In genomic region chr2:93644234-93644633, GRCm38 (mm10) we compare ENCODE assay signal across 21 mouse cellular contexts. TPM values are rescaled to one million over a fixed set of nuclear protein-coding genes. Genes with fewer than 3 reads are reported as not detected.
A peak's percentile ranks its signal among the peaks of the same experiment; 100 is the strongest.
DNase-seq lines count a peak whose midpoint lies in the region; ATAC-seq and TF ChIP-seq lines count a peak whose summit lies in the region.
"Had no signal": no experiment of that assay in that cellular context is flagged by ENCODE, and none has a peak within 500 bp of the region (broad histone marks: within the 10 kb centered on the region; RNA-seq: fewer than 3 reads in every experiment).

No protein-coding gene starts in this region.

- H3K27ac ChIP-seq in forebrain, embryonic 11.5 days (ENCODE audit: low read depth, low read length): no peak overlapping the region
- no peak overlapping the region for H3K27ac ChIP-seq in forebrain, embryonic 15.5 days (replicated peaks)
- H3K27ac ChIP-seq in midbrain, embryonic 11.5 days (ENCODE audit: low read depth, low read length): no peak overlapping the region
- no peak overlapping the region for H3K27ac ChIP-seq in midbrain, postnatal 0 days (ENCODE audit: low read depth, low read length)
- H3K27ac ChIP-seq in embryonic facial prominence, embryonic 15.5 days (replicated peaks): peak overlapping the region; percentile 98
- H3K27ac ChIP-seq in limb, embryonic 14.5 days (replicated peaks; ENCODE audit: low read depth, low read length): no peak overlapping the region
- H3K27ac ChIP-seq in kidney, embryonic 15.5 days: no peak overlapping the region
- H3K27ac ChIP-seq: hindbrain, embryonic 15.5 days; intestine, embryonic 15.5 days; liver, embryonic 13.5 days had no signal

- TF ChIP-seq POLR2A in limb, embryonic 14.5 days (IDR thresholded peaks at IDR 0.05; ENCODE audit: borderline replicate concordance, extremely low read depth, insufficient read depth, insufficient read length): no peak

- H3K4me2 ChIP-seq in forebrain, embryonic 11.5 days (ENCODE audit: low read depth, low read length, severe bottlenecking): peak overlapping the region; percentile 19; the same call in 1 of the 2 replicates
- H3K4me2 ChIP-seq in forebrain, embryonic 15.5 days (replicated peaks): no peak overlapping the region
- no peak overlapping the region for H3K4me2 ChIP-seq in midbrain, embryonic 11.5 days
- H3K4me2 ChIP-seq in midbrain, postnatal 0 days (ENCODE audit: low read depth, low read length, poor library complexity, severe bottlenecking): no peak overlapping the region
- H3K4me2 ChIP-seq in embryonic facial prominence, embryonic 15.5 days (replicated peaks): peak overlapping the region; percentile 53
- 0 out of 2 replicates have a peak overlapping the region, but pooled peaks have one; percentile 8 for H3K4me2 ChIP-seq in limb, embryonic 14.5 days (replicated peaks; ENCODE audit: low read depth, low read length, severe bottlenecking)
- no peak overlapping the region for H3K4me2 ChIP-seq in kidney, embryonic 15.5 days
- H3K4me2 ChIP-seq: liver, embryonic 13.5 days had no signal

- no peaks in the 10 kb centered on the region for H3K36me3 ChIP-seq in forebrain, embryonic 11.5 days (ENCODE audit: control insufficient read depth, insufficient read depth, low read length)
- no peaks in the 10 kb centered on the region for H3K36me3 ChIP-seq in forebrain, embryonic 15.5 days
- H3K36me3 ChIP-seq in midbrain, embryonic 11.5 days (ENCODE audit: control insufficient read depth, insufficient read depth, low read length): no peaks in the 10 kb centered on the region
- H3K36me3 ChIP-seq in midbrain, postnatal 0 days (ENCODE audit: insufficient read depth, low read length): no peaks in the 10 kb centered on the region
- no peaks in the 10 kb centered on the region for H3K36me3 ChIP-seq in embryonic facial prominence, embryonic 15.5 days
- no peaks in the 10 kb centered on the region for H3K36me3 ChIP-seq in limb, embryonic 14.5 days (ENCODE audit: control insufficient read depth, insufficient read depth, low read length)
- no peaks in the 10 kb centered on the region for H3K36me3 ChIP-seq in kidney, embryonic 15.5 days
- H3K36me3 ChIP-seq: hindbrain, embryonic 15.5 days; intestine, embryonic 15.5 days; liver, embryonic 13.5 days had no signal

- H3K27me3 ChIP-seq in forebrain, embryonic 11.5 days (ENCODE audit: control insufficient read depth, insufficient read depth, low read length): peaks cover 97% of the 10 kb centered on the region
- H3K27me3 ChIP-seq in forebrain, embryonic 15.5 days: peaks cover 81% of the 10 kb centered on the region
- H3K27me3 ChIP-seq in midbrain, embryonic 11.5 days (ENCODE audit: control insufficient read depth, insufficient read depth, low read length): peaks cover 100% of the 10 kb centered on the region
- H3K27me3 ChIP-seq in midbrain, postnatal 0 days (ENCODE audit: insufficient read depth, low read length): peaks cover 78% of the 10 kb centered on the region
- peaks cover 78% of the 10 kb centered on the region for H3K27me3 ChIP-seq in embryonic facial prominence, embryonic 15.5 days
- peaks cover 86% of the 10 kb centered on the region for H3K27me3 ChIP-seq in limb, embryonic 14.5 days (ENCODE audit: control insufficient read depth, insufficient read depth, low read length)
- H3K27me3 ChIP-seq in kidney, embryonic 15.5 days: peaks cover 100% of the 10 kb centered on the region

- ATAC-seq in forebrain, embryonic 11.5 days (replicated peaks; ENCODE audit: low FRiP score): no peak
- ATAC-seq in forebrain, embryonic 15.5 days (replicated peaks): no peak
- ATAC-seq in midbrain, embryonic 11.5 days (ENCODE audit: low FRiP score): no peak
- no peak for ATAC-seq in midbrain, postnatal 0 days (ENCODE audit: low FRiP score)
- ATAC-seq in embryonic facial prominence, embryonic 15.5 days (ENCODE audit: insufficient number of reproducible peaks, low FRiP score, low TSS enrichment, low read depth): no peak
- no peak for ATAC-seq in limb, embryonic 14.5 days (ENCODE audit: low FRiP score, low read depth)
- no peak for ATAC-seq in kidney, embryonic 15.5 days (replicated peaks; ENCODE audit: low FRiP score)
- ATAC-seq in megakaryocyte, adult 5-6 weeks (ENCODE audit: poor library complexity, severe bottlenecking): no peak
- ATAC-seq: intestine, embryonic 15.5 days had no signal

- peak overlapping the region; percentile 62 for H3K9ac ChIP-seq in forebrain, embryonic 11.5 days (ENCODE audit: low read length)
- H3K9ac ChIP-seq in forebrain, embryonic 15.5 days (replicated peaks): no peak overlapping the region
- no peak overlapping the region for H3K9ac ChIP-seq in midbrain, embryonic 11.5 days (ENCODE audit: low read length)
- no peak overlapping the region for H3K9ac ChIP-seq in midbrain, postnatal 0 days (replicated peaks; ENCODE audit: low read length, poor library complexity, severe bottlenecking)
- H3K9ac ChIP-seq in embryonic facial prominence, embryonic 15.5 days: peak overlapping the region; percentile 96
- H3K9ac ChIP-seq in limb, embryonic 14.5 days (ENCODE audit: low read depth, low read length, severe bottlenecking): no peak overlapping the region
- no peak overlapping the region for H3K9ac ChIP-seq in kidney, embryonic 15.5 days
- H3K9ac ChIP-seq: hindbrain, embryonic 15.5 days; liver, embryonic 13.5 days; lung, embryonic 14.5 days had no signal

- no peak for DNase-seq in forebrain, embryonic 11.5 days (ENCODE audit: low spot score)
- peak; percentile 91 for DNase-seq in midbrain, embryonic 11.5 days (ENCODE audit: low spot score, missing footprints)
- DNase-seq in midbrain, postnatal 0 days (ENCODE audit: low spot score): no peak
- DNase-seq in limb, embryonic 14.5 days (ENCODE audit: low spot score): no peak
- DNase-seq: adrenal gland, postnatal 25 days; cerebellum, adult 9-10 months; kidney, adult 8-10 months; kidney, postnatal 14 days; left cerebral cortex, postnatal 4 days; liver, embryonic 13.5 days; lung, embryonic 14.5 days had no signal

- WGBS in forebrain, embryonic 11.5 days: 6% methylated on average over 4 of the region's 4 CpGs
- 24% methylated on average over 4 of the region's 4 CpGs for WGBS in forebrain, embryonic 15.5 days
- 9% methylated on average over 4 of the region's 4 CpGs for WGBS in midbrain, embryonic 11.5 days
- 21% methylated on average over 4 of the region's 4 CpGs for WGBS in midbrain, postnatal 0 days
- WGBS in embryonic facial prominence, embryonic 15.5 days: 41% methylated on average over 4 of the region's 4 CpGs
- 42% methylated on average over 4 of the region's 4 CpGs for WGBS in limb, embryonic 14.5 days
- WGBS in kidney, embryonic 15.5 days: 35% methylated on average over 4 of the region's 4 CpGs

- TF ChIP-seq CTCF in midbrain, postnatal 0 days (IDR thresholded peaks at IDR 0.05): no peak

- peaks cover 19% of the 10 kb centered on the region; the same call in 1 of the 2 replicates for H3K4me1 ChIP-seq in forebrain, embryonic 11.5 days (replicated peaks; ENCODE audit: control insufficient read depth, insufficient read depth, low read length)
- peaks cover 27% of the 10 kb centered on the region for H3K4me1 ChIP-seq in forebrain, embryonic 15.5 days
- H3K4me1 ChIP-seq in midbrain, embryonic 11.5 days (ENCODE audit: control insufficient read depth, insufficient read depth, low read length): peaks cover 10% of the 10 kb centered on the region
- H3K4me1 ChIP-seq in midbrain, postnatal 0 days (ENCODE audit: insufficient read depth, low read length): peaks cover 11% of the 10 kb centered on the region
- H3K4me1 ChIP-seq in embryonic facial prominence, embryonic 15.5 days: peaks cover 61% of the 10 kb centered on the region
- H3K4me1 ChIP-seq in limb, embryonic 14.5 days (ENCODE audit: control insufficient read depth, insufficient read depth, low read length): peaks cover 27% of the 10 kb centered on the region
- H3K4me1 ChIP-seq in kidney, embryonic 15.5 days: peaks cover 48% of the 10 kb centered on the region

- peak overlapping the region; percentile 42 for H3K4me3 ChIP-seq in forebrain, embryonic 11.5 days (ENCODE audit: low read depth, low read length)
- H3K4me3 ChIP-seq in forebrain, embryonic 15.5 days: no peak overlapping the region
- no peak overlapping the region for H3K4me3 ChIP-seq in midbrain, embryonic 11.5 days (ENCODE audit: low read depth, low read length)
- no peak overlapping the region for H3K4me3 ChIP-seq in midbrain, postnatal 0 days (ENCODE audit: low read depth, low read length)
- H3K4me3 ChIP-seq in embryonic facial prominence, embryonic 15.5 days (replicated peaks): peak overlapping the region; percentile 60
- no peak overlapping the region for H3K4me3 ChIP-seq in limb, embryonic 14.5 days (replicated peaks; ENCODE audit: low read length)
- H3K4me3 ChIP-seq in kidney, embryonic 15.5 days (replicated peaks): no peak overlapping the region
- H3K4me3 ChIP-seq: intestine, embryonic 15.5 days; liver, embryonic 13.5 days; megakaryocyte, embryonic 14.5 days had no signal

- H3K9me3 ChIP-seq in forebrain, embryonic 11.5 days (ENCODE audit: control insufficient read depth, low read length): no peaks in the 10 kb centered on the region
- no peaks in the 10 kb centered on the region for H3K9me3 ChIP-seq in forebrain, embryonic 15.5 days
- H3K9me3 ChIP-seq in midbrain, embryonic 11.5 days (ENCODE audit: control insufficient read depth, low read length): no peaks in the 10 kb centered on the region
- no peaks in the 10 kb centered on the region for H3K9me3 ChIP-seq in midbrain, postnatal 0 days (ENCODE audit: low read length)
- no peaks in the 10 kb centered on the region for H3K9me3 ChIP-seq in embryonic facial prominence, embryonic 15.5 days (replicated peaks)
- H3K9me3 ChIP-seq in limb, embryonic 14.5 days (ENCODE audit: control insufficient read depth, low read length): no peaks in the 10 kb centered on the region
- H3K9me3 ChIP-seq in kidney, embryonic 15.5 days (replicated peaks): no peaks in the 10 kb centered on the region
- H3K9me3 ChIP-seq: hindbrain, embryonic 15.5 days; intestine, embryonic 15.5 days; liver, embryonic 13.5 days; megakaryocyte, embryonic 14.5 days had no signal

RNA-seq across cellular contexts. Expression of gene Alx4, which starts 2.0 kb away (rescaled TPM):
- polyA plus RNA-seq in forebrain, embryonic 11.5 days (2014; fragmentation: Nextera tagmentation; extraction: Ambion mirVana): 10.0 and 11.2 TPM in 2 replicates
- polyA plus RNA-seq in forebrain, embryonic 15.5 days (2015; fragmentation: Nextera tagmentation; extraction: Ambion mirVana): 0.65 and 0.85 TPM in 2 replicates
- polyA plus RNA-seq in midbrain, embryonic 11.5 days (2014; fragmentation: Nextera tagmentation; extraction: Ambion mirVana): 3.9 and 4.4 TPM in 2 replicates
- total RNA-seq in midbrain, postnatal 0 days (2014; rRNA removed): 3.4 and 3.5 TPM in 2 replicates
- polyA plus RNA-seq in midbrain, postnatal 0 days (2015; fragmentation: Nextera tagmentation; extraction: Ambion mirVana): 0.48 TPM in 2 replicates
- polyA plus RNA-seq in embryonic facial prominence, embryonic 15.5 days (2015; fragmentation: Nextera tagmentation; extraction: Ambion mirVana): 14.3 and 14.9 TPM in 2 replicates
- 5.8 and 6.0 TPM in 2 replicates for polyA plus RNA-seq in limb, embryonic 14.5 days (2012; rRNA removed)
- 2.6 and 3.0 TPM in 2 replicates for polyA plus RNA-seq in limb, embryonic 14.5 days (2014; fragmentation: Nextera tagmentation; extraction: Ambion mirVana)
- polyA plus RNA-seq in kidney, embryonic 15.5 days (2015; fragmentation: Nextera tagmentation; extraction: Ambion mirVana): 0.22 and 0.23 TPM in 2 replicates
- total RNA-seq in megakaryocyte, adult 5-6 weeks (2015): not detected in 2 replicates
- not detected in 2 replicates for total RNA-seq in megakaryocyte, adult 5-6 weeks (2017)
- total RNA-seq: granulocyte monocyte progenitor cell, adult 5-6 weeks; monocyte, adult 5-6 weeks had no signal
- polyA plus RNA-seq: heart, postnatal 0 days had no signal

Comparison
In these comparisons a context has a peak if more than half of its experiments do, and no peak if none do; other contexts are left out.
1. H3K4me2 ChIP-seq: peak in forebrain, embryonic 11.5 days (single experiment), embryonic facial prominence, embryonic 15.5 days (single experiment) and limb, embryonic 14.5 days (single experiment); none in forebrain, embryonic 15.5 days (single experiment), midbrain, embryonic 11.5 days (single experiment), midbrain, postnatal 0 days (single experiment) and kidney, embryonic 15.5 days (single experiment).
2. H3K4me3 ChIP-seq: peak in forebrain, embryonic 11.5 days (single experiment) and embryonic facial prominence, embryonic 15.5 days (single experiment); none in forebrain, embryonic 15.5 days (single experiment), midbrain, embryonic 11.5 days (single experiment), midbrain, postnatal 0 days (single experiment), limb, embryonic 14.5 days (single experiment) and kidney, embryonic 15.5 days (single experiment).
3. H3K9ac ChIP-seq: peak in forebrain, embryonic 11.5 days (single experiment) and embryonic facial prominence, embryonic 15.5 days (single experiment); none in forebrain, embryonic 15.5 days (single experiment), midbrain, embryonic 11.5 days (single experiment), midbrain, postnatal 0 days (single experiment), limb, embryonic 14.5 days (single experiment) and kidney, embryonic 15.5 days (single experiment).